Mouse (Mus musculus) stomach, postnatal 0 days (tissue): ENCODE measurements around the gene 1700061G19Rik.

Experiments
- CTCF ChIP-seq: IDR thresholded peaks from 2 replicates; pipeline ENCODE4 v1.5.1; 2016; ENCODE audit warnings: antibody characterized with exemption, low read depth, mild to moderate bottlenecking, moderate library complexity
- EP300 ChIP-seq: optimal IDR thresholded peaks from 2 replicates; pipeline ENCODE3; 2016; ENCODE audit warnings: antibody characterized with exemption

DNA sequence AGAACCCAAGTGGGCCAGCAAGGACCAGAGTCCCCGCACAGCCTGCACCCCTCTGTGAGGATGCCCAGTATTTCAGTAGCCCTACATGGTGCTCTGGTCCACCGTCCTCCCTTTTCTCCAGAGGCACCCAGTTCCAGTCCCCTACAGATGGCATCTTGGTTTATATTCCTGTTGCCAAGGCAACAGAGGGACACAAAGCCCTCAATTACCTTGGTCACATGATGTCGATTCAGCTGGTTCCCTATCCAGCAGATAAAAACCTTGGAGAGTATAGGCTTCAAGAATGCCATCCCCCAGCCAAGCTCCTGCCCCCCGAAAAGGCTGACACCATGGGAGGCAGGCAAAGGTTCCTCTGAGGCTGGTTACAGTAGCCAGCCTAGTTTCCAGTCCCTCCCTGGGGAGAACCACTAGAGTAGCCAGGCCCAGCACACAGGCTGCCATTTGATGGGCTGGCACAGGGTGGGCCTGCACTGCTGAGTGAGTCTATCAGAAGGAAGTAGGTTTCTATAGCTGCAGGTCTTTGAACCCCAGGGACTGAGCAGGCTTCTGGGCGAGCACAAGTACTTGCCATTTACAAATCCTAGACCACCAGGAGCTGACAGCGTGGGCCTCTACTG lies 21.3 kb downstream of the 1700061G19Rik start:
- TF ChIP-seq EP300 (no peak), CTCF (no peak)
